Mouse (Mus musculus): ENCODE data around the gene Gna14.

DNA sequence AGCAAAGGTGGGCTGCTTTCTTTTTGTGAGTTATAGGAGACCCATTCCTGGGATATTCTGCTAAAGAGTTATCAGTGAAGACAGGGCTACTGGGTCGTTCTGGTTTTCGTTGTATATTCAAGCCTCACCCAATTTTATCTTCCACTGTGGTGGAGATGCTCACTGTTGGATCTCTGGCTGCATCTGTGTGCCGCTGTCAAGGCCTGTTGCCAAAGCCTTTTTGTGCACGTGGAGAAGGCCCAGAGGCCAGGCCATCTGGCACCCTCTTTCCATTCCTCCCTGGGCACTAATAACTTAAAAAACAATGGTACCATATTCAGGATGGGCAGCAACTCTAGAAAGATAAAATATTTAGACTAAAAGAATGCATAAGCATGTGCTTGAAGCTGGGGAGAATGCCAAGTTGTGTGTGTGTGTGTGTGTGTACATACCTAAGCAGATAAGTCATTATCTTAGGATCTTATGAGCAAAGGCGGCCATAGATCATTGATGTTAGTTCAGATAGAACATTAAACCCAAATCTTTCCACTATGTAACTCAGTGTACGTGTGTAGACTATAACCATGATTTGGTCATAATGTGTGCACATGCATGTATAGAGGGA lies 45.3 kb upstream of the Gna14 start:
- TF ChIP-seq CTCF (IDR thresholded peaks at IDR 0.05): no peak
- no peak for TF ChIP-seq EP300 (IDR thresholded peaks at IDR 0.05; ENCODE audit: insufficient read depth, low read depth, low read length)
- no peak for TF ChIP-seq POLR2A (IDR thresholded peaks at IDR 0.05; ENCODE audit: insufficient read depth, low read depth, low read length)

Measured in heart, adult 2 months (tissue).